Mouse (Mus musculus): ENCODE results near the gene Herc4. TPM values are rescaled to one million over a fixed set of nuclear protein-coding genes. Genes with fewer than 3 reads are reported as not detected.
"Not testable (repeated sequence)": the region's sequence is repeated elsewhere in the genome, so short reads cannot be mapped to it uniquely, and the experiment has no call there.

Herc4 gene
- total and polyA plus RNA-seq, 2 experiments from 2014 or later, result 20.4 to 24.8 TPM

DNA sequence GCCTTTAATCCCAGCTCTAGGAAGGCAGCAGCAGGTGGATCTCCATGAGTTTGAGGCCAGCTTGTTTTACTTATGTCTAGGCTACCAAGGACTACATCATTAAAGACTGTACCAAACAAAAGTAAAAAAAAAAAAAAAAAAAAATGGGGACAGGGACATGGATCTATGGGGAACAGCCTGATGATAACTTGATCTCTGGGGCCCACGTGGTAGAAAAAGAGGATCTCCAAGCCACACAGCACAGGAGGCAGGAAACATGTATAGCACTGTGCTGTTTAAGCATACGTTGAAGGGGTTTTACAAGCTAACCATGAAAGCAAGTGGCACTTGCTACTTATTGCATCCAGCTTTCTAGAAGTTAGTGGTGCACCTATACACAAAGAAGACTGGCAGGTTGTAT is 97.7 kb downstream of the Herc4 start:
- H3K4me3 ChIP-seq (ENCODE audit: low read depth, low read length), result no peak overlapping the region
- no peak overlapping the region for H3K9ac ChIP-seq (replicated peaks; ENCODE audit: low read length, poor library complexity, severe bottlenecking)
- TF ChIP-seq CTCF (IDR thresholded peaks at IDR 0.05), result no peak
- WGBS, result 87% methylated on average over 2 of the region's 2 CpGs
- H3K4me1 ChIP-seq (ENCODE audit: insufficient read depth, low read length), result peaks cover 9% of the 10 kb centered on the region
- H3K27ac ChIP-seq (ENCODE audit: low read depth, low read length), result no peak overlapping the region
- H3K27me3 ChIP-seq (ENCODE audit: insufficient read depth, low read length), result no peaks in the 10 kb centered on the region
- ATAC-seq (ENCODE audit: low FRiP score) (no peak), DNase-seq (ENCODE audit: low spot score) (no peak)
- H3K9me3 ChIP-seq (ENCODE audit: low read length), result no peaks in the 10 kb centered on the region
- H3K36me3 ChIP-seq (ENCODE audit: insufficient read depth, low read length), result no peaks in the 10 kb centered on the region
- no peak overlapping the region for H3K4me2 ChIP-seq (ENCODE audit: low read depth, low read length, poor library complexity, severe bottlenecking)

DNA sequence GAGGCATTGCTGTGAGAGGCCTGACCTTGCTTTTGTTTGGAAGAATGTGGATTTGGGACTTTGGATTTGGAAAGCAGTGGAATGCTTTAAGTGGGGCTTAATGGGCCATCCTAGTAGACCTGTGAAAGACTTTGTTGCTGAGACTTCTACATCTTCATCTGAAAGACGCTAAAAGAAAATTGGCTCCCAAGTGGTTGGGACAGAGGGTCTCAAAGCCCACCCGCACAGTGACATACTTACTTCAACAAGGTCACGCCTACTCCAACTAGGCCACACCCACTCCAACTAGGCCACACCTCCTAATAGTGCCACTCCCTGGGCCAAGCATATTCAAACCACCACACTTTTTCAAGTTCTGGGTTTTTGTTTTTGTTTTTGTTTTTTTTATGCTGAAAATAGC is 101.1 kb downstream of the Herc4 start:
- H3K9ac ChIP-seq (replicated peaks; ENCODE audit: low read length, poor library complexity, severe bottlenecking), result no peak overlapping the region
- H3K4me3 ChIP-seq (ENCODE audit: low read depth, low read length), result no peak overlapping the region
- H3K9me3 ChIP-seq (ENCODE audit: low read length), result no peaks in the 10 kb centered on the region
- no peaks in the 10 kb centered on the region for H3K27me3 ChIP-seq (ENCODE audit: insufficient read depth, low read length)
- H3K27ac ChIP-seq (ENCODE audit: low read depth, low read length), result no peak overlapping the region
- no peak overlapping the region for H3K4me2 ChIP-seq (ENCODE audit: low read depth, low read length, poor library complexity, severe bottlenecking)
- ATAC-seq (ENCODE audit: low FRiP score) (no peak), DNase-seq (ENCODE audit: low spot score) (no peak)
- H3K36me3 ChIP-seq (ENCODE audit: insufficient read depth, low read length), result no peaks in the 10 kb centered on the region
- 90% methylated on average over 3 of the region's 3 CpGs for WGBS
- no peaks in the 10 kb centered on the region for H3K4me1 ChIP-seq (ENCODE audit: insufficient read depth, low read length)
- no peak for TF ChIP-seq CTCF (IDR thresholded peaks at IDR 0.05)

DNA sequence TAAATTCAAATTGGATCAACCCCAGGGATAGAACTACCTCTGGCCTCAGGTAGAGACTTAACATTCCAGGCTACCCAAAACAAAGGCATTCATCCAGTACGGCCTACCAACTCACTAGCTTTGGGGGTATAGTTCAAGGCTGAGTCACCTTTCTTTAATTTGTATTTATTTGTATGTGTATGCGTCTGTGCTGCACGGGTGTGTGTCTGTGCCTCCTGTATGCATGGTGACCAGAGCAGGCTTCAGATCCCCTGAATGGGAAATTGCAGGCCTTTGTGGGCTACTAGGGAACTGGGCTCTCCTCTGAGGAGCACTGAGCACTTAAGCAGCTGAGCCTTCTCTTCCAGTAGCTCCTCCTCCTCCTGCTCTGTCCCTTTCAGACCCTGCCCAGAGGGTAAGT is 104.7 kb downstream of the Herc4 start:
- ATAC-seq (ENCODE audit: low FRiP score) (no peak), DNase-seq (ENCODE audit: low spot score) (no peak)
- Histone ChIP-seq H3K9ac (replicated peaks; ENCODE audit: low read length, poor library complexity, severe bottlenecking) (no peak overlapping the region), H3K4me1 (ENCODE audit: insufficient read depth, low read length) (no peaks in the 10 kb centered on the region), H3K4me3 (ENCODE audit: low read depth, low read length) (no peak overlapping the region), H3K4me2 (ENCODE audit: low read depth, low read length, poor library complexity, severe bottlenecking) (no peak overlapping the region), H3K36me3 (ENCODE audit: insufficient read depth, low read length) (no peaks in the 10 kb centered on the region), H3K9me3 (ENCODE audit: low read length) (no peaks in the 10 kb centered on the region), H3K27ac (ENCODE audit: low read depth, low read length) (no peak overlapping the region), H3K27me3 (ENCODE audit: insufficient read depth, low read length) (no peaks in the 10 kb centered on the region)
- no peak for TF ChIP-seq CTCF (IDR thresholded peaks at IDR 0.05)
- 63% methylated on average over 3 of the region's 3 CpGs for WGBS

DNA sequence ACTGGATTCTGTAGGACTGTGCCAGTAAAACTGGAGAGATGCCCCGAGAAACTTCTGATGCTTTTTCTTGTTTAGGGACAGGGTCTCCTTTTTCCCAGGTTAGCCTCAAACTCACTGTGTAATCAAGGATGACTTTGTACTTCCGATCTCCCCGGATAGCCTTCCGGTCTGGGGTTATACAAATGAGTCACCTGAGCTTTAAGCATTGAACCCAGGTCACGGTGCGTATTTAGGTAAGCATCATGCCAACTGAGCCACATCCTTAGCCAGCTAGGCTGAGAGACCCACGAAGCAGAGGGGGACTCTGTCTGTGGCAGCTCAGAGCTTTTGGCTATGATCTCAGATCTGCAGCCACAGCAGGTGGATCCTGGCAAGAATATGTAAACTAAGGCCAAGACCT is 107.1 kb downstream of the Herc4 start:
- Histone ChIP-seq H3K4me1 (ENCODE audit: insufficient read depth, low read length) (no peaks in the 10 kb centered on the region), H3K4me3 (ENCODE audit: low read depth, low read length) (no peak overlapping the region), H3K27ac (ENCODE audit: low read depth, low read length) (no peak overlapping the region), H3K9me3 (ENCODE audit: low read length) (no peaks in the 10 kb centered on the region), H3K27me3 (ENCODE audit: insufficient read depth, low read length) (no peaks in the 10 kb centered on the region), H3K36me3 (ENCODE audit: insufficient read depth, low read length) (no peaks in the 10 kb centered on the region), H3K9ac (replicated peaks; ENCODE audit: low read length, poor library complexity, severe bottlenecking) (no peak overlapping the region), H3K4me2 (ENCODE audit: low read depth, low read length, poor library complexity, severe bottlenecking) (no peak overlapping the region)
- ATAC-seq (ENCODE audit: low FRiP score) (no peak), DNase-seq (ENCODE audit: low spot score) (no peak)
- no peak for TF ChIP-seq CTCF (IDR thresholded peaks at IDR 0.05)
- 93% methylated on average over 7 of the region's 7 CpGs for WGBS

DNA sequence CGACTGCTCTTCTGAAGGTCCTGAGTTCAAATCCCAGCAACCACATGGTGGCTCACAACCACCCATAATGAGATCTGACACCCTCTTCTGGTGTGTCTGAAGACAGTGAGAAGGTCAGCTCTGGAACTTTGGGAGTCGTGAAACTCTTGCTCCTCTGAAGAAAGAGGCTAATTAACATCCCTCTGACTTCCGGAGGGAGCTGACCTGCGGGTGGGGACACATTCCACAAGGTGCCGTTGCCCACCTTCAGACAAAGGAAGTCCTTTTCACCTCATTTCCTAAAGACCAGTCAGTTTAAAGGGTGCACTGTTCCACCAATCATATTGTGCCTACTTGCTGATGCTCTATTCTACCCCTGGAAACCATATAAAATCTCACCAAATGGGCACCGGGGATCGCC is 107.5 kb downstream of the Herc4 start:
- not testable (repeated sequence) for H3K9ac ChIP-seq (replicated peaks; ENCODE audit: low read length, poor library complexity, severe bottlenecking); ATAC-seq (ENCODE audit: low FRiP score); H3K9me3 ChIP-seq (ENCODE audit: low read length); H3K27me3 ChIP-seq (ENCODE audit: insufficient read depth, low read length); DNase-seq (ENCODE audit: low spot score); H3K27ac ChIP-seq (ENCODE audit: low read depth, low read length); H3K4me3 ChIP-seq (ENCODE audit: low read depth, low read length); H3K36me3 ChIP-seq (ENCODE audit: insufficient read depth, low read length); H3K4me1 ChIP-seq (ENCODE audit: insufficient read depth, low read length); H3K4me2 ChIP-seq (ENCODE audit: low read depth, low read length, poor library complexity, severe bottlenecking)
- WGBS, result 90% methylated on average over 7 of the region's 7 CpGs

DNA sequence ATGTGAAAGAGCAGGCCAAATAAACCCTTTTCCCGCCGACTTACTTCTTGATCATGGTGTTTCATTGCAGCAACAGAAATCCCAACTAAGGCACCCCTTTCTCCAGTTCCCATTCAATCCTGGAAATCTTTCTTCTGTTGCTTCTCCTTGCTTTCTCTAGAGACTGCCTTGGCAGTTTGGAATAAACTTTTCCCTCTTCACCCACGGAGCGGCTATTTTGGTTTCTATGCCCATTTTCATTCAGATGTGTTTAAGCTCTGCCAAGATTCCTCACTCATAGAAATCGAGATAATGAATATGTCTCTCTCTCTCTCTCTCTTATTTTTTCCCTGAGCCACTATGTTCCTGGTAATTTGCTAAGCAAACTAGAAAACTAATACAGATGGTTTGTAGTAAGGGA is 108.5 kb downstream of the Herc4 start:
- H3K9me3 ChIP-seq (ENCODE audit: low read length), result no peaks in the 10 kb centered on the region
- H3K4me2 ChIP-seq (ENCODE audit: low read depth, low read length, poor library complexity, severe bottlenecking), result no peak overlapping the region
- H3K9ac ChIP-seq (replicated peaks; ENCODE audit: low read length, poor library complexity, severe bottlenecking), result no peak overlapping the region
- H3K36me3 ChIP-seq (ENCODE audit: insufficient read depth, low read length), result no peaks in the 10 kb centered on the region
- WGBS, result 72% methylated on average over 5 of the region's 5 CpGs
- H3K27ac ChIP-seq (ENCODE audit: low read depth, low read length), result no peak overlapping the region
- no peak for DNase-seq (ENCODE audit: low spot score)
- TF ChIP-seq CTCF (IDR thresholded peaks at IDR 0.05), result no peak
- no peak for ATAC-seq (ENCODE audit: low FRiP score)
- no peaks in the 10 kb centered on the region for H3K27me3 ChIP-seq (ENCODE audit: insufficient read depth, low read length)
- no peaks in the 10 kb centered on the region for H3K4me1 ChIP-seq (ENCODE audit: insufficient read depth, low read length)
- no peak overlapping the region for H3K4me3 ChIP-seq (ENCODE audit: low read depth, low read length)

DNA sequence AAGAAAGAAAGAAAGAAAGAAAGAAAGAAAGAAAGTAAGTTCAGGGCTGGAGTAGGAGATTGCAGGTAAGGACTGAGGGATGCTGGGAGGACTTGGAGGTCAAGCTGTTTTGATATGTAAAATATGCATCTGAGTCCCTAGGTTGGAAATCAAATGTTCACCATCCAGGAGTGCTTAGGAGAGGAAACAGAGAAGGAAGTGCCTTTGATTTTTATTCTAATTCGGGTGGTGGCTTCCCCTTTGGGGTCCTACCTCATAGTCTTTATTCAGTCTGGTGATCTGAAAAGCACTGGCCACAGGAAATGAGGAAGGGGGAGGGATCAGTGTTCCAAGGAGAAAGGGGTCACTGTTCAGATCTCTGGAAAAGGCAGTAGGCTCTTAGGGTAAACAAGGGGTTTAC is 116.9 kb downstream of the Herc4 start:
- Histone ChIP-seq H3K9ac (replicated peaks; ENCODE audit: low read length, poor library complexity, severe bottlenecking) (no peak overlapping the region), H3K4me2 (ENCODE audit: low read depth, low read length, poor library complexity, severe bottlenecking) (no peak overlapping the region), H3K36me3 (ENCODE audit: insufficient read depth, low read length) (no peaks in the 10 kb centered on the region), H3K27me3 (ENCODE audit: insufficient read depth, low read length) (no peaks in the 10 kb centered on the region), H3K4me1 (ENCODE audit: insufficient read depth, low read length) (no peaks in the 10 kb centered on the region), H3K27ac (ENCODE audit: low read depth, low read length) (no peak overlapping the region), H3K9me3 (ENCODE audit: low read length) (no peaks in the 10 kb centered on the region), H3K4me3 (ENCODE audit: low read depth, low read length) (no peak overlapping the region)
- TF ChIP-seq CTCF (IDR thresholded peaks at IDR 0.05), result no peak
- WGBS, result 56% methylated on average over 1 of the region's 1 CpGs
- DNase-seq (ENCODE audit: low spot score) (no peak), ATAC-seq (ENCODE audit: low FRiP score) (no peak)
